Mouse (Mus musculus): ENCODE measurements at regions not wholly inside any gene's neighbourhood (a gene's known extent, or its start where the extent isn't known, plus 50 kb on each side); places are given as distances from the start of the nearest gene placed in this dataset.

DNA sequence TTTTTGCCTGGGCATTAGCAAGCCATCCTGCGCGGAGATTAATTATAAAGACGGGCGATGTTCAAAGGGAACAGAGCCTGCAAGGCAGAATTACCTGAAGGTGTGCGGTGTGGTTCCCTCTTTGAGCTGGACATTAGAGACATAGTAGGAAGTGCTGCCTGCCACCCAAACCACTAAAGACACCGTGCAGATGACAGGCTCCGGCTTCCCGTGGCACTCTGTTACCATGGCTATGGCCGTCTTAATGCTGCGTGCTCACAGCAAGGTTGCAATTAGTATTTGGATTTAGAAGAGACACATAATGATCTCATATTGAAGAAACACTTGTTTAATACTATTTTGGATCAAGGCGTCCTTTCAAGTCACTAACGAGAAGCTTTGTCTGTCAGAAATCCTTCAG is 95.0 kb upstream of the Sox5 start:
- no peak for DNase-seq (ENCODE audit: low spot score)

GRCm38 (mm10) chr6:144875862-144876261 is 94.1 kb upstream of the Sox5 start:
- no peak for DNase-seq (ENCODE audit: low spot score)

- DNase-seq (ENCODE audit: low spot score), result no peak
Observed at GRCm38 (mm10) chr6:144874251-144874650, 92.5 kb upstream of the Sox5 start.

GRCm38 (mm10) chr6:144870949-144871348 is 89.2 kb upstream of the Sox5 start:
- no peak for DNase-seq (ENCODE audit: low spot score)

- no peak for DNase-seq (ENCODE audit: low spot score)
Observed at GRCm38 (mm10) chr6:144867333-144867732, 85.6 kb upstream of the Sox5 start.

DNA sequence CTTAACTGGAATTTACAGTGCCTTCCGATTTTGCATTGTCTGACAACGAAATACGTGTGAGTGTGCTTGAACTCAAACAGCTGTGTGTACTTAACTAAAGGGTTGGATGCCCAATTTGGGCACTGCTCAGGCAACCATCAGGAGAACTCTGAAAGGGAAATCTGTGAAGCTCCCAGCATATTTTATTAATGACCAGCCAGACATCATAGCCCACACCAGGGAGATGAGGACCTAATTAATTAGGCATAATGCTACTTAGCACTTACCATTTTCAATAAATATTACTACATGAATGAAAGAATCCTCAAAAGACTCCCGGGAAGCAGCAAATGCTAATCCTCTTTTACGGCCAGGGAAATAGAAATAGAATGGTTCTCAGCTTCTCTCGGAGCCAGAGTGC is 82.2 kb upstream of the Sox5 start:
- DNase-seq (ENCODE audit: low spot score), result no peak

GRCm38 (mm10) chr6:144863430-144863994 is 81.7 kb upstream of the Sox5 start:
- no peak for DNase-seq (ENCODE audit: low spot score)

DNA sequence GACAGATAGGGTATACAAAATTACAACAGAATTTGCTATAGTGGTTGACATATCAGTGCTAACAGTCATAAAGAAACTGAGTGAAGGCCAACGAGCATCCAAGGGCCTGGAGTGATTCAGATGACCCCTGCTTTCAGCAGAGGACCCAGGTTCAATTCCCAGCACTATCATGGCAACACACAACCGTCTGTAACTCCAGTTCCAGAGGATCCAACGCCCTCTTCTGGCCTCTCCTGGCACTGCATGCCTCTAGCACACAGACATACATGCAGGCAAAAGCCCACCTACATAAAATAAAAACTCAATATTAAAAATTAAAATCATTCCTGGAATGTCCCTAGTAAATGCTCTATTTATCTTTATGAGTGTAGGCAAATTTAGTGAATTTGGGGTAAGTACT is 59.7 kb upstream of the Sox5 start:
- no peak for DNase-seq (ENCODE audit: low spot score)

DNA sequence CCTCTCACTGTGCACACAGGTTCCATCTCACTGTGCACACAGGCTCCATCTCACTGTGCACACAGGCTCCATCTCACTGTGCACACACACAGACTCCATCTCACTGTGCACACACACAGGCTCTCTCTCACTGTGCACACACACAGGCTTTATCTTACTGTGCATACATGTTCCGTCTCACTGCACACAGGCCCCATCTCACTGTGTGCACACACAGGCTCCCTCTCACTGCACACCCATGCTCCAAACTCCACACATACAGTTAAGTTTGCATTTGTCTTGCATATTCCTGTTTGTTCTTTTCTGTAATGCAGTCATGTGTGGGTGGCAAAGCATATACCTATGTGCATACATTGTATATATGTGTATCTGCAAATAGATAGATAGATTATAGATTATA is 57.6 kb upstream of the Sox5 start:
- no peak for DNase-seq (ENCODE audit: low spot score)

GRCm38 (mm10) chr6:144834323-144835183 is 52.8 kb upstream of the Sox5 start:
- DNase-seq (ENCODE audit: low spot score), result no peak
